Mouse (Mus musculus): ENCODE data around the gene Dhdh. TPM values are rescaled to one million over a fixed set of nuclear protein-coding genes. Genes with fewer than 3 reads are reported as not detected.
A peak's percentile ranks its signal among the peaks of the same experiment; 100 is the strongest.

Dhdh gene
- polyA plus RNA-seq, 1 experiment from 2014 or later, result 2.9 TPM

- peak overlapping the region; percentile 63 for H3K4me3 ChIP-seq (ENCODE audit: low read depth, low read length)
- H3K4me1 ChIP-seq (ENCODE audit: control insufficient read depth, insufficient read depth, low read length), result peaks cover 7% of the 10 kb centered on the region
- H3K27ac ChIP-seq (ENCODE audit: low read depth, low read length), result peak overlapping the region; percentile 60
- peak overlapping the region; percentile 65 for H3K4me2 ChIP-seq (ENCODE audit: low read depth)
- peaks cover 2% of the 10 kb centered on the region for H3K36me3 ChIP-seq (ENCODE audit: control insufficient read depth, insufficient read depth, low read length)
- no peak for ATAC-seq (ENCODE audit: insufficient read depth, low FRiP score, low TSS enrichment)
- DNase-seq (ENCODE audit: low spot score), result no peak
- no peaks in the 10 kb centered on the region for H3K27me3 ChIP-seq (ENCODE audit: control insufficient read depth, insufficient read depth, low read length)
- H3K9me3 ChIP-seq (ENCODE audit: control insufficient read depth, low read length), result no peaks in the 10 kb centered on the region
- peak overlapping the region; percentile 83 for H3K9ac ChIP-seq (ENCODE audit: low read length)
- WGBS, result 39% methylated on average over 12 of the region's 12 CpGs
Observed at GRCm38 (mm10) chr7:45524841-45525621, 36.4 kb upstream of the Dhdh start.

- no peak for ATAC-seq (ENCODE audit: insufficient read depth, low FRiP score, low TSS enrichment)
- H3K27me3 ChIP-seq (ENCODE audit: control insufficient read depth, insufficient read depth, low read length), result no peaks in the 10 kb centered on the region
- H3K27ac ChIP-seq (ENCODE audit: low read depth, low read length), result no peak overlapping the region
- H3K4me1 ChIP-seq (ENCODE audit: control insufficient read depth, insufficient read depth, low read length), result peaks cover 7% of the 10 kb centered on the region
- H3K9ac ChIP-seq (ENCODE audit: low read length), result peak overlapping the region; percentile 14; the same call in 1 of the 2 replicates
- WGBS, result 85% methylated on average over 12 of the region's 13 CpGs
- H3K36me3 ChIP-seq (ENCODE audit: control insufficient read depth, insufficient read depth, low read length), result peaks cover 2% of the 10 kb centered on the region
- H3K4me2 ChIP-seq (ENCODE audit: low read depth), result no peak overlapping the region
- no peaks in the 10 kb centered on the region for H3K9me3 ChIP-seq (ENCODE audit: control insufficient read depth, low read length)
- peak overlapping the region; percentile 4; the same call in 1 of the 2 replicates for H3K4me3 ChIP-seq (ENCODE audit: low read depth, low read length)
- no peak for DNase-seq (ENCODE audit: low spot score)
Observed at GRCm38 (mm10) chr7:45523678-45524170, 35.1 kb upstream of the Dhdh start.

GRCm38 (mm10) chr7:45522957-45523676 is 34.5 kb upstream of the Dhdh start:
- Histone ChIP-seq H3K36me3 (ENCODE audit: control insufficient read depth, insufficient read depth, low read length) (peaks cover 2% of the 10 kb centered on the region), H3K27me3 (ENCODE audit: control insufficient read depth, insufficient read depth, low read length) (no peaks in the 10 kb centered on the region), H3K4me3 (ENCODE audit: low read depth, low read length) (peak overlapping the region; percentile 4; the same call in 1 of the 2 replicates), H3K4me1 (ENCODE audit: control insufficient read depth, insufficient read depth, low read length) (peaks cover 7% of the 10 kb centered on the region), H3K9ac (ENCODE audit: low read length) (no peak overlapping the region), H3K9me3 (ENCODE audit: control insufficient read depth, low read length) (no peaks in the 10 kb centered on the region), H3K4me2 (ENCODE audit: low read depth) (no peak overlapping the region), H3K27ac (ENCODE audit: low read depth, low read length) (no peak overlapping the region)
- ATAC-seq (ENCODE audit: insufficient read depth, low FRiP score, low TSS enrichment) (no peak), DNase-seq (ENCODE audit: low spot score) (no peak)
- 72% methylated on average over 18 of the region's 18 CpGs for WGBS

- Histone ChIP-seq H3K4me1 (ENCODE audit: control insufficient read depth, insufficient read depth, low read length) (peaks cover 7% of the 10 kb centered on the region), H3K9ac (ENCODE audit: low read length) (no peak overlapping the region), H3K9me3 (ENCODE audit: control insufficient read depth, low read length) (no peaks in the 10 kb centered on the region), H3K27ac (ENCODE audit: low read depth, low read length) (no peak overlapping the region), H3K4me2 (ENCODE audit: low read depth) (peak overlapping the region; percentile 43), H3K4me3 (ENCODE audit: low read depth, low read length) (peak overlapping the region; percentile 40), H3K27me3 (ENCODE audit: control insufficient read depth, insufficient read depth, low read length) (no peaks in the 10 kb centered on the region), H3K36me3 (ENCODE audit: control insufficient read depth, insufficient read depth, low read length) (peaks cover 2% of the 10 kb centered on the region)
- DNase-seq (ENCODE audit: low spot score), result no peak
- ATAC-seq (ENCODE audit: insufficient read depth, low FRiP score, low TSS enrichment), result no peak
- WGBS, result 59% methylated on average over 16 of the region's 16 CpGs
Observed at GRCm38 (mm10) chr7:45522194-45522752, 33.7 kb upstream of the Dhdh start.

GRCm38 (mm10) chr7:45521728-45522184 is 33.2 kb upstream of the Dhdh start:
- peak; percentile 62 for ATAC-seq (ENCODE audit: insufficient read depth, low FRiP score, low TSS enrichment)
- WGBS, result under 1% methylated on average over 28 of the region's 28 CpGs
- H3K27ac ChIP-seq (ENCODE audit: low read depth, low read length), result peak overlapping the region; percentile 30; the same call in 1 of the 2 replicates
- H3K4me1 ChIP-seq (ENCODE audit: control insufficient read depth, insufficient read depth, low read length), result peaks cover 7% of the 10 kb centered on the region
- no peaks in the 10 kb centered on the region for H3K27me3 ChIP-seq (ENCODE audit: control insufficient read depth, insufficient read depth, low read length)
- H3K36me3 ChIP-seq (ENCODE audit: control insufficient read depth, insufficient read depth, low read length), result peaks cover 2% of the 10 kb centered on the region
- peak; percentile 88 for DNase-seq (ENCODE audit: low spot score)
- H3K9ac ChIP-seq (ENCODE audit: low read length), result peak overlapping the region; percentile 58
- H3K4me2 ChIP-seq (ENCODE audit: low read depth), result peak overlapping the region; percentile 43
- no peaks in the 10 kb centered on the region for H3K9me3 ChIP-seq (ENCODE audit: control insufficient read depth, low read length)
- peak overlapping the region; percentile 40 for H3K4me3 ChIP-seq (ENCODE audit: low read depth, low read length)

GRCm38 (mm10) chr7:45520605-45521004 is 32.0 kb upstream of the Dhdh start:
- peaks cover 7% of the 10 kb centered on the region for H3K4me1 ChIP-seq (ENCODE audit: control insufficient read depth, insufficient read depth, low read length)
- no peak overlapping the region for H3K9ac ChIP-seq (ENCODE audit: low read length)
- DNase-seq (ENCODE audit: low spot score) (no peak), ATAC-seq (ENCODE audit: insufficient read depth, low FRiP score, low TSS enrichment) (no peak)
- no peaks in the 10 kb centered on the region for H3K27me3 ChIP-seq (ENCODE audit: control insufficient read depth, insufficient read depth, low read length)
- H3K9me3 ChIP-seq (ENCODE audit: control insufficient read depth, low read length), result no peaks in the 10 kb centered on the region
- H3K36me3 ChIP-seq (ENCODE audit: control insufficient read depth, insufficient read depth, low read length), result peaks cover 2% of the 10 kb centered on the region
- H3K27ac ChIP-seq (ENCODE audit: low read depth, low read length), result no peak overlapping the region
- H3K4me3 ChIP-seq (ENCODE audit: low read depth, low read length), result no peak overlapping the region
- 93% methylated on average over 7 of the region's 7 CpGs for WGBS
- H3K4me2 ChIP-seq (ENCODE audit: low read depth), result no peak overlapping the region

- no peak overlapping the region for H3K4me2 ChIP-seq (ENCODE audit: low read depth)
- ATAC-seq (ENCODE audit: insufficient read depth, low FRiP score, low TSS enrichment) (no peak), DNase-seq (ENCODE audit: low spot score) (no peak)
- no peaks in the 10 kb centered on the region for H3K4me1 ChIP-seq (ENCODE audit: control insufficient read depth, insufficient read depth, low read length)
- peaks cover 2% of the 10 kb centered on the region for H3K36me3 ChIP-seq (ENCODE audit: control insufficient read depth, insufficient read depth, low read length)
- H3K27me3 ChIP-seq (ENCODE audit: control insufficient read depth, insufficient read depth, low read length), result no peaks in the 10 kb centered on the region
- H3K4me3 ChIP-seq (ENCODE audit: low read depth, low read length), result no peak overlapping the region
- H3K9ac ChIP-seq (ENCODE audit: low read length), result no peak overlapping the region
- H3K27ac ChIP-seq (ENCODE audit: low read depth, low read length), result no peak overlapping the region
- no peaks in the 10 kb centered on the region for H3K9me3 ChIP-seq (ENCODE audit: control insufficient read depth, low read length)
- WGBS, result 77% methylated on average over 8 of the region's 8 CpGs
Observed at GRCm38 (mm10) chr7:45519345-45520120, 30.9 kb upstream of the Dhdh start.

GRCm38 (mm10) chr7:45518618-45519017 is 30.0 kb upstream of the Dhdh start:
- WGBS, result 92% methylated on average over 16 of the region's 16 CpGs
- no peak for ATAC-seq (ENCODE audit: insufficient read depth, low FRiP score, low TSS enrichment)
- H3K9me3 ChIP-seq (ENCODE audit: control insufficient read depth, low read length), result no peaks in the 10 kb centered on the region
- H3K27ac ChIP-seq (ENCODE audit: low read depth, low read length), result no peak overlapping the region
- H3K4me1 ChIP-seq (ENCODE audit: control insufficient read depth, insufficient read depth, low read length), result no peaks in the 10 kb centered on the region
- no peak overlapping the region for H3K4me3 ChIP-seq (ENCODE audit: low read depth, low read length)
- no peak overlapping the region for H3K4me2 ChIP-seq (ENCODE audit: low read depth)
- no peaks in the 10 kb centered on the region for H3K27me3 ChIP-seq (ENCODE audit: control insufficient read depth, insufficient read depth, low read length)
- no peak for DNase-seq (ENCODE audit: low spot score)
- no peak overlapping the region for H3K9ac ChIP-seq (ENCODE audit: low read length)
- H3K36me3 ChIP-seq (ENCODE audit: control insufficient read depth, insufficient read depth, low read length), result peaks cover 2% of the 10 kb centered on the region; the same call in 1 of the 2 replicates

Measured in neural tube, embryonic 11.5 days (tissue).